Mouse (Mus musculus) kidney, adult 2 months (tissue): Measurements from ENCODE around the gene Atrnl1. TPM values are rescaled to one million over a fixed set of nuclear protein-coding genes. Genes with fewer than 3 reads are reported as not detected.

Experiments used
- DNase-seq: peaks from one replicate; pipeline ENCODE4 v3.0.0; 2021
- H3K27ac ChIP-seq: fragments of 200-500 bp; 2 replicates; pipeline ENCODE4 v1.5.1; 2012; ENCODE audit warnings: low read depth, low read length, control low read depth, inconsistent platforms; ENCODE audit not compliant: insufficient read depth
- H3K27me3 ChIP-seq: fragments of 200-500 bp; replicated peaks from 2 replicates; pipeline ENCODE4 v1.6.1; 2012; ENCODE audit warnings: mild to moderate bottlenecking, moderate library complexity, low read length, inconsistent platforms; ENCODE audit not compliant: control insufficient read depth, insufficient read depth
- H3K36me3 ChIP-seq: fragments of 200-500 bp; 2 replicates; pipeline ENCODE4 v1.6.1; 2012; ENCODE audit warnings: mild to moderate bottlenecking, moderate library complexity, low read length, inconsistent platforms; ENCODE audit not compliant: control insufficient read depth, insufficient read depth
- H3K4me1 ChIP-seq: fragments of 200-500 bp; 2 replicates; pipeline ENCODE4 v1.6.1; 2011; ENCODE audit warnings: low read length; ENCODE audit not compliant: control insufficient read depth, insufficient read depth
- H3K4me3 ChIP-seq: fragments of 200-500 bp; 2 replicates; pipeline ENCODE4 v1.5.1; 2011; ENCODE audit warnings: mild to moderate bottlenecking, low read depth, low read length, control low read depth; ENCODE audit not compliant: insufficient read depth
- CTCF ChIP-seq: fragments of 200-500 bp; conservative IDR thresholded peaks from 2 replicates; pipeline ENCODE4 v1.5.1; 2011; ENCODE audit warnings: low read depth, mild to moderate bottlenecking, control low read depth, low read length, moderate library complexity, mixed read lengths; ENCODE audit not compliant: insufficient read depth, insufficient read length
- POLR2A ChIP-seq: fragments of 200-500 bp; IDR thresholded peaks from one replicate; pipeline ENCODE4 v1.6.1; 2011; ENCODE audit warnings: low read depth, low read length, control low read depth
- WGBS: fragments of 180-500 bp; shearing (Covaris S2); methylation state at CpG from one replicate; pipeline ENCODE4 v1.1.7; 2018; 5-methylcytosine and 5-hydroxymethylcytosine counted together
- polyA plus RNA-seq: library from polyadenylated mRNA; depleted of rRNA; stranded (reverse); fragments of >200 nt; gene quantifications from 2 replicates; pipeline ENCODE4 v1.2.3, GENCODE M21; 2012

Gene Atrnl1
- polyA plus RNA-seq, 1 experiment: 13.4 TPM

DNA sequence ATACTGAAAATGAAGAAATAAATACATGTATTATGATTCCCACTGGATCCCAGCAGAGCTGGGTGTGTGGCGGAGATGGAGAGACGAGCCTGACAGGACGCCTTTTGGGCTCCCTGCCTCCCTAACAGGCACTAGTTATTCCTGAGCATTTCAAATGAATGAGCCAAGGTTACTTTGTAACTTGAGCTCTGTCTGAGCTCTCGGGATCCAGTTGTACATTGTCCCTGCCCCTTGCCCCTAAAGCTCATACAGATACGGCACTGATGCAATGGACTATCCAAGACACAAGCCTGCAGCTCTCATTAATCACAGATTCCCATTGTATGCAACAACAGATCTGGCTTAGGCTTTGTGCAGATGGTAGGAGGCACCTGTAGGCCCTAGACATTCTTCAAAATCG lies 464.4 kb downstream of the Atrnl1 start:
- 54% methylated on average over 6 of the region's 6 CpGs for WGBS
- DNase-seq: peak; percentile 26
- no peak for TF ChIP-seq POLR2A
- TF ChIP-seq CTCF: no peak
- Histone ChIP-seq H3K36me3 (no peaks in the 10 kb centered on the region), H3K27ac (no peak overlapping the region), H3K27me3 (no peaks in the 10 kb centered on the region), H3K4me1 (no peaks in the 10 kb centered on the region; the same call in 1 of the 2 replicates), H3K4me3 (no peak overlapping the region)

- no peaks in the 10 kb centered on the region for H3K27me3 ChIP-seq
- no peaks in the 10 kb centered on the region; the same call in 1 of the 2 replicates for H3K4me1 ChIP-seq
- 84% methylated on average over 14 of the region's 14 CpGs for WGBS
- H3K4me3 ChIP-seq: no peak overlapping the region
- TF ChIP-seq CTCF: no peak
- no peak for TF ChIP-seq POLR2A
- H3K36me3 ChIP-seq: no peaks in the 10 kb centered on the region
- no peak overlapping the region for H3K27ac ChIP-seq
- DNase-seq: no peak
These were observed 466.1 kb downstream of the Atrnl1 start for GRCm38 (mm10) chr19:58076961-58077371.

GRCm38 (mm10) chr19:58077529-58078070 lies 466.8 kb downstream of the Atrnl1 start:
- Histone ChIP-seq H3K27me3 (no peaks in the 10 kb centered on the region), H3K4me1 (no peaks in the 10 kb centered on the region; the same call in 1 of the 2 replicates), H3K36me3 (no peaks in the 10 kb centered on the region), H3K27ac (no peak overlapping the region), H3K4me3 (no peak overlapping the region)
- no peak for DNase-seq
- TF ChIP-seq POLR2A: no peak
- no peak for TF ChIP-seq CTCF
- WGBS: 88% methylated on average over 10 of the region's 10 CpGs

GRCm38 (mm10) chr19:58080168-58080567 lies 469.3 kb downstream of the Atrnl1 start:
- H3K4me3 ChIP-seq: no peak overlapping the region
- 94% methylated on average over 6 of the region's 6 CpGs for WGBS
- no peaks in the 10 kb centered on the region for H3K36me3 ChIP-seq
- TF ChIP-seq POLR2A: no peak
- no peak for TF ChIP-seq CTCF
- no peak for DNase-seq
- H3K4me1 ChIP-seq: no peaks in the 10 kb centered on the region; the same call in 1 of the 2 replicates
- H3K27me3 ChIP-seq: no peaks in the 10 kb centered on the region
- H3K27ac ChIP-seq: no peak overlapping the region

DNA sequence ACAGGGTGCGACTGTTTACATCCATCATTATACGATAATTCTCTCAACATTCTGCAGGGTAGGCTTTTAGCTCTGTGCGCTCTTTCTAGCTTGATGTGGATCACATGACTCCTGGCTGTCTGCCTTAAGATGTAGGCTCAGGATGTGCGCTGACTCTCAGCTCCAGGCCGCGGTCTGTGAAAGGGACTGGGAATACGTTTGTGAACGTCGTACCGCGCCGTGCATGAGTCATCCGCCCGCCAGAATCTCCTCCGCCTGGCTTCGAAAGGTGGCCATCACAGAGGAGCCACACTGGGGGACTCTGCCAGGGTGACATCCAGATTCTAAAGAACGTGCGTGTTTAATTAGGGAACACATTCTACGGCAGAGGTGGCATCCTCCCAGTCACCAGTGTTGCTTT lies 471.9 kb downstream of the Atrnl1 start:
- Histone ChIP-seq H3K4me3 (no peak overlapping the region), H3K4me1 (no peaks in the 10 kb centered on the region), H3K36me3 (no peaks in the 10 kb centered on the region), H3K27me3 (no peaks in the 10 kb centered on the region), H3K27ac (no peak overlapping the region)
- DNase-seq: no peak
- WGBS: 96% methylated on average over 19 of the region's 19 CpGs
- TF ChIP-seq POLR2A (no peak), CTCF (no peak)

DNA sequence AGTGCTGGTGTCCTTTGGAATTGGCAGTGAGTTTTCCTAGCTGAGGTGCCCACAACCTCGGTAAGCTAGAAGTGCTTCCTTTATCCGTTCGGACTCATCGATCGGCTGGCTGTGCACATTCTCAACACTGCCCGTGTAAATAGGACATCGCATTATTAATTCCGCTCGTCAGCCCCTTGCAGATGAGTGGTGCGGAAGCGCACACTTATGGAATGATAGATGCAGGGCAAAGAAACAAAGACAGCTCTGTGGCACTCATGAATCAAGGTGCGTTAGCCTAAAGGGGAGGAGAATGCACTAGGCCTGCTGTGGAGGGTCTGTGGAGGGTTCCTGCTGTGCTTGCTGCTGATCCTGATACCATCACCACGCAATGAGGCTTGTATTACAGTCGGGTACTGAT lies 474.0 kb downstream of the Atrnl1 start:
- 90% methylated on average over 14 of the region's 14 CpGs for WGBS
- DNase-seq: no peak
- Histone ChIP-seq H3K36me3 (no peaks in the 10 kb centered on the region), H3K4me3 (no peak overlapping the region), H3K27ac (no peak overlapping the region), H3K4me1 (no peaks in the 10 kb centered on the region), H3K27me3 (no peaks in the 10 kb centered on the region)
- no peak for TF ChIP-seq CTCF
- no peak for TF ChIP-seq POLR2A

DNA sequence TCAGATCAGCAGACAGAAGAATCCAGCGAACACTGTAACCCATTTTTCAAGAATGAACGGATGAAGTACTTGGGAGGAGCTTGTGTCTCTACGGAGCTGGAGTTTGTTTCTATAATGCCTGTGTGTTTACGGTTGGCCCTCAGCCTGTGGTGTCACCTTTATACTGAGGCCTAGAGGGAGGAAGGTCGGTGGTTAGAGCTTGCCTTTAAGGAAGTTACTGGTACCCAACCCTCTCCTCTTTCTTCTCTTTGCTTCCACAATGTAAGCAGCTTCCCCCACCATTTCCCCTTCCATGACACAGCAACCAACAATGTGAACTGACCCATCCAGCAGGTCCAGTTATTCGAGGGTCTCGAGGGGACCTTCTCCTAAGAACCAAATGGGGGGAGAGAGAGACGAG lies 475.9 kb downstream of the Atrnl1 start:
- TF ChIP-seq CTCF (no peak), POLR2A (no peak)
- Histone ChIP-seq H3K36me3 (no peaks in the 10 kb centered on the region), H3K4me3 (no peak overlapping the region), H3K27ac (no peak overlapping the region), H3K27me3 (no peaks in the 10 kb centered on the region), H3K4me1 (no peaks in the 10 kb centered on the region)
- no peak for DNase-seq
- 93% methylated on average over 8 of the region's 8 CpGs for WGBS
